Mouse (Mus musculus) lung, embryonic 16.5 days (tissue): ENCODE data around the gene Thbs4. TPM values are rescaled to one million over a fixed set of nuclear protein-coding genes. Genes with fewer than 3 reads are reported as not detected.
A peak's percentile ranks its signal among the peaks of the same experiment; 100 is the strongest.

Experiments
- ATAC-seq: fragments of 200-750 bp; cut with Nextera tagmentation; 2 replicates; pipeline ENCODE4 v1.8.0; 2017; ENCODE audit warnings: low read depth, mild to moderate bottlenecking, moderate library complexity
- H3K27ac ChIP-seq: fragments of 300-500 bp; sonication (generic); 2 replicates; pipeline ENCODE4 v1.5.1; 2014; ENCODE audit warnings: mild to moderate bottlenecking, control low read depth, low read length
- H3K27me3 ChIP-seq: fragments of 300-500 bp; sonication (generic); 2 replicates; pipeline ENCODE4 v1.6.1; 2014; ENCODE audit warnings: low read depth, low read length, mixed read lengths; ENCODE audit not compliant: control insufficient read depth, insufficient read depth
- H3K36me3 ChIP-seq: fragments of 300-500 bp; sonication (generic); 2 replicates; pipeline ENCODE4 v1.6.1; 2014; ENCODE audit warnings: low read length; ENCODE audit not compliant: control insufficient read depth, insufficient read depth
- H3K4me1 ChIP-seq: fragments of 300-500 bp; sonication (generic); replicated peaks from 2 replicates; pipeline ENCODE4 v1.6.1; 2014; ENCODE audit warnings: low read length, mixed read lengths; ENCODE audit not compliant: control insufficient read depth, insufficient read depth
- H3K4me2 ChIP-seq: fragments of 300-500 bp; sonication (generic); 2 replicates; pipeline ENCODE4 v1.6.1; 2014; ENCODE audit warnings: low read depth, low read length, control low read depth
- H3K4me3 ChIP-seq: fragments of 300-500 bp; sonication (generic); 2 replicates; pipeline ENCODE4 v1.5.1; 2014; ENCODE audit warnings: mild to moderate bottlenecking, low read length, control low read depth
- H3K9ac ChIP-seq: fragments of 300-500 bp; sonication (generic); 2 replicates; pipeline ENCODE4 v1.6.1; 2014; ENCODE audit warnings: low read length, control low read depth
- H3K9me3 ChIP-seq: fragments of 300-500 bp; sonication (generic); 2 replicates; pipeline ENCODE4 v1.6.1; 2016; ENCODE audit warnings: low read length; ENCODE audit not compliant: control insufficient read depth
- WGBS: fragments of 180-500 bp; shearing (Covaris S2); extraction: QIAGEN DNeasy Blood & Tissue Kit; methylation state at CpG from one replicate; pipeline ENCODE4 v1.1.7; 2014; 5-methylcytosine and 5-hydroxymethylcytosine counted together
- polyA plus RNA-seq: library from polyadenylated mRNA; unstranded; fragments of >200 nt; fragmentation: Nextera tagmentation; extraction: Ambion mirVana; gene quantifications from 2 replicates; pipeline ENCODE4 v1.2.1, GENCODE M21; 2015

The Thbs4 gene
- polyA plus RNA-seq, 1 experiment from 2014 or later: 4.4 TPM

- Histone ChIP-seq H3K36me3 (peaks cover 17% of the 10 kb centered on the region), H3K4me2 (no peak overlapping the region), H3K27me3 (no peaks in the 10 kb centered on the region), H3K9me3 (peaks cover 2% of the 10 kb centered on the region; the same call in 1 of the 2 replicates), H3K9ac (no peak overlapping the region), H3K4me1 (peaks cover under 1% of the 10 kb centered on the region; the same call in 1 of the 2 replicates), H3K4me3 (no peak overlapping the region), H3K27ac (no peak overlapping the region)
- no peak for ATAC-seq
- 98% methylated on average over 1 of the region's 1 CpGs for WGBS
These were observed 82.8 kb downstream of the Thbs4 start for GRCm38 (mm10) chr13:92711821-92712220.

GRCm38 (mm10) chr13:92710361-92710760, 84.3 kb downstream of the Thbs4 start:
- 77% methylated on average over 1 of the region's 1 CpGs for WGBS
- Histone ChIP-seq H3K4me3 (no peak overlapping the region), H3K9me3 (peaks cover 2% of the 10 kb centered on the region; the same call in 1 of the 2 replicates), H3K27ac (no peak overlapping the region), H3K9ac (no peak overlapping the region), H3K4me2 (no peak overlapping the region), H3K4me1 (peaks cover 12% of the 10 kb centered on the region), H3K27me3 (no peaks in the 10 kb centered on the region), H3K36me3 (peaks cover 22% of the 10 kb centered on the region)
- ATAC-seq: no peak

GRCm38 (mm10) chr13:92709535-92709934, 85.1 kb downstream of the Thbs4 start:
- Histone ChIP-seq H3K27me3 (no peaks in the 10 kb centered on the region), H3K9me3 (peaks cover 2% of the 10 kb centered on the region; the same call in 1 of the 2 replicates), H3K36me3 (peaks cover 24% of the 10 kb centered on the region), H3K4me1 (peaks cover 15% of the 10 kb centered on the region), H3K4me2 (no peak overlapping the region), H3K4me3 (no peak overlapping the region), H3K9ac (no peak overlapping the region), H3K27ac (no peak overlapping the region)
- WGBS: 53% methylated on average over 3 of the region's 3 CpGs
- no peak for ATAC-seq

- H3K27ac ChIP-seq: no peak overlapping the region
- no peak overlapping the region for H3K4me3 ChIP-seq
- no peak for ATAC-seq
- no peaks in the 10 kb centered on the region for H3K27me3 ChIP-seq
- peaks cover 24% of the 10 kb centered on the region for H3K36me3 ChIP-seq
- no peak overlapping the region for H3K4me2 ChIP-seq
- no peak overlapping the region for H3K9ac ChIP-seq
- peaks cover 15% of the 10 kb centered on the region for H3K4me1 ChIP-seq
- H3K9me3 ChIP-seq: no peaks in the 10 kb centered on the region
- WGBS: 91% methylated on average over 1 of the region's 1 CpGs
These were observed 86.2 kb downstream of the Thbs4 start for GRCm38 (mm10) chr13:92708466-92708865.

DNA sequence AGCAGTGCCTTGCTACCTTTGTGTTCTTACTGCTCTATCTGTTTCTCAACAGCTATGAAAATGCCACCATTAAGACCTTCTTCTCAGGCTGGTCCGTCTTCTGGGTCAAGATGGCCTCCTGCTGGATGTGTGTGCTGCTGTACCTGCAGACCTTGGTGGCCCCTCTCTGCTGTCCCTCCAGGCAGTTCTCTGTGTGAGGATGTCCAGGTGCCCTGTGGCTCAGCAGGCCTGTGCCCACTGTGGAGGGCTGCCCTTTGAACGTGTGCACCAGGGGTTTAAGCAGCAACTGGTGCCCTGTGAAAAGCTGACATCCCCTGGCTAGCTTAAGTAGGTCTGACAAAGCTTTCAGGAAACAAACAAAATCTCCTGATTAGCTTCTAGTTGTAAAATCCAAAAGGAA, 86.7 kb downstream of the Thbs4 start:
- Histone ChIP-seq H3K4me3 (no peak overlapping the region), H3K4me1 (peaks cover 15% of the 10 kb centered on the region), H3K36me3 (peaks cover 24% of the 10 kb centered on the region), H3K9me3 (no peaks in the 10 kb centered on the region), H3K27me3 (no peaks in the 10 kb centered on the region), H3K27ac (no peak overlapping the region), H3K9ac (no peak overlapping the region; the same call in 1 of the 2 replicates), H3K4me2 (no peak overlapping the region)
- no peak for ATAC-seq
- WGBS: 71% methylated on average over 2 of the region's 2 CpGs

DNA sequence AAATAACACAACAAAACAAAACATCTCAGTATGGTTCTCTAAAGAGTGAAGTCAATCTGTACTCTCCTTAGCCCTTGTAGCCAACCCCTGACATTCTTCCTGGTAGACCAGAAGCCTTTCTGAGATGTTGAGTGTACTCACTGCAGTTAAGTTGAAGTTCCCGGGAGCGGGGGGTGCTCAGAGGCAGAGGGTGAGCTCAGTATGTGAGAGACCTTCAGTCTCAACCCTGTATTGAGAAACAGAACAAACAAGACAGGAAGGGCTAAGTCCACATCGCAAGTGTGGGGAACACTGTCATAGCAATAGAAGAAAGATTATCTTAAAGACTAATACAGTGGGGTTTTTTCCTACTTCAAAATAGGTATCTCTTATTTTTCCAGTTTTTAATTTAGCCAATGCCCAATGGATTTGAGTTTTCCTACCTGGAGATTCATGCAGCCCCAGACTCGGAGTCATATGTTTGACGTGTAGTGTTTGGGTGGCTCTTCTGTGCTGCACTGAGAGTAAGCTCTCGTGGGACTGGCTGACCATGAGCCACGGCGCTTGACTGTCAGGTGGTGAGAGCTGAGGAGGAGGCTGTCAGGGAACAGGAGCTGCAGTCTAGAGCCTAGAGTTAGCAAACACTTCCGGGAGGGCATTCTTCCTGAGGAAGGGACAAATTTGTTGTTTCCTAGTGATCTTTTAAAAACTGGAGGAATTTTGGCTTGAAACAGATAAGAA, 88.1 kb downstream of the Thbs4 start:
- Histone ChIP-seq H3K27ac (peak overlapping the region; percentile 2; the same call in 1 of the 2 replicates), H3K4me3 (no peak overlapping the region), H3K4me1 (peaks cover 18% of the 10 kb centered on the region), H3K9me3 (no peaks in the 10 kb centered on the region), H3K27me3 (no peaks in the 10 kb centered on the region), H3K36me3 (peaks cover 25% of the 10 kb centered on the region), H3K4me2 (no peak overlapping the region), H3K9ac (no peak overlapping the region)
- 0 out of 2 replicates have a peak, but pooled peaks have one; percentile 15 for ATAC-seq
- 67% methylated on average over 9 of the region's 9 CpGs for WGBS

GRCm38 (mm10) chr13:92705016-92705535, 89.5 kb downstream of the Thbs4 start:
- Histone ChIP-seq H3K9me3 (no peaks in the 10 kb centered on the region), H3K4me3 (no peak overlapping the region), H3K4me1 (peaks cover 18% of the 10 kb centered on the region), H3K4me2 (no peak overlapping the region), H3K36me3 (peaks cover 25% of the 10 kb centered on the region), H3K27ac (no peak overlapping the region), H3K27me3 (no peaks in the 10 kb centered on the region), H3K9ac (no peak overlapping the region)
- WGBS: 94% methylated on average over 7 of the region's 7 CpGs
- no peak for ATAC-seq

- Histone ChIP-seq H3K4me2 (no peak overlapping the region), H3K4me1 (peaks cover 18% of the 10 kb centered on the region), H3K36me3 (peaks cover 23% of the 10 kb centered on the region), H3K27ac (no peak overlapping the region), H3K9me3 (no peaks in the 10 kb centered on the region), H3K4me3 (no peak overlapping the region), H3K9ac (no peak overlapping the region), H3K27me3 (no peaks in the 10 kb centered on the region)
- ATAC-seq: no peak
- WGBS: 59% methylated on average over 7 of the region's 7 CpGs
These were observed 90.4 kb downstream of the Thbs4 start for GRCm38 (mm10) chr13:92704189-92704588.

DNA sequence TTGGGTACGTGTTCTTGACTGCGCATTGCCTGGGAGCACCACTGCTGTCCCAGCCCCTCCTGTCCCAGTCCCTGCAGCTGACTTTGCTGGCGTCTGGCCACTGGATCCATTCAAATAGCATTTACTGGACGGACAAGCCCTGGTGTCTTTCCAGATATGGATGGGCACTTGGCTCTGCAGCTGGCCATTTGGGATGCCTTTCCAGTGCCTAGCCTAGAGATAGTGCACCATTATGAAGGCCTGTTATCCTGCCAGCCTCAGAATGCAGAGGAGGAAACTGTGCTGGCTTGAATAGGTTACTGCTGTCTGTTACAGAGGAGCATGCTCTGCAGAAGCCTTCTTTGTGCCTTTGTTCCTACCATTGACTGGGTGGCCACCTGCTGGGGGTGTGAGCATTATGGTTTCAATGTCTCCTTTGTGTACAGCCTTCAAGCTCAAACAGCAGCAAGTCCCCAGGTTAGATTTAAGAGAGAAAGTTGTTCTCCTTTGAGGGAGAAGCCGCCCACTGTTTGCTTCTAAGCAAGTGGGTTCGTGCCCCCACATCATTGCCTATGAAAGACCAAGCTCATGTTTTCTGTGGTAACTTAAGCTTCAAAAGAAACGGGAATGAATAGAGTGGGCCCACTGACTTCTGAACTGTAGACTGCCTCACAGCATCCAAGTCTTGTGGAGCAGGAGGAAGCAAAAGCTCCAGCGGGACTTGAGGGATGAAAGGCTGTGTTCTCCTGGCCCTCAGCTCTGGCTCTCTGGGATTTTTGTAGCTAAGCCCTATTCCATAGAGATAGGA, 91.2 kb downstream of the Thbs4 start:
- H3K36me3 ChIP-seq: peaks cover 19% of the 10 kb centered on the region

More for the DNA sequence above, 91.2 kb downstream of the Thbs4 start:
- 67% methylated on average over 8 of the region's 8 CpGs for WGBS
- Histone ChIP-seq H3K27me3 (no peaks in the 10 kb centered on the region), H3K9me3 (no peaks in the 10 kb centered on the region), H3K27ac (no peak overlapping the region), H3K4me3 (no peak overlapping the region), H3K4me1 (peaks cover 20% of the 10 kb centered on the region), H3K9ac (no peak overlapping the region), H3K4me2 (no peak overlapping the region)
- no peak; the same call in 1 of the 2 replicates for ATAC-seq
